Mouse (Mus musculus): ENCODE data around the gene Fcho2. TPM values are rescaled to one million over a fixed set of nuclear protein-coding genes. Genes with fewer than 3 reads are reported as not detected.

Fcho2 gene
- polyA plus RNA-seq, 1 experiment from 2014 or later = 23.0 TPM

GRCm38 (mm10) chr13:98791693-98792092, 23.6 kb downstream of the Fcho2 start:
- no peak overlapping the region for H3K4me2 ChIP-seq (ENCODE audit: low read length)
- H3K27me3 ChIP-seq (ENCODE audit: control insufficient read depth, insufficient read depth, low read depth, low read length) = no peaks in the 10 kb centered on the region
- no peak overlapping the region for H3K4me3 ChIP-seq (ENCODE audit: low read depth, low read length)
- no peaks in the 10 kb centered on the region for H3K4me1 ChIP-seq (ENCODE audit: control insufficient read depth, insufficient read depth, low read length)
- no peak for ATAC-seq
- H3K27ac ChIP-seq (ENCODE audit: low read length) = no peak overlapping the region
- 92% methylated on average over 1 of the region's 1 CpGs for WGBS
- no peak overlapping the region for H3K9ac ChIP-seq (ENCODE audit: low read depth, low read length)
- 0 out of 2 replicates have a peak, but pooled peaks cover 12% of the 10 kb centered on the region for H3K36me3 ChIP-seq (ENCODE audit: control insufficient read depth, insufficient read depth, low read length)
- H3K9me3 ChIP-seq (replicated peaks; ENCODE audit: control insufficient read depth, low read length, poor library complexity, severe bottlenecking) = no peaks in the 10 kb centered on the region

GRCm38 (mm10) chr13:98786970-98787685, 28.1 kb downstream of the Fcho2 start:
- Histone ChIP-seq H3K4me2 (ENCODE audit: low read length) (no peak overlapping the region), H3K9ac (ENCODE audit: low read depth, low read length) (no peak overlapping the region), H3K4me1 (ENCODE audit: control insufficient read depth, insufficient read depth, low read length) (no peaks in the 10 kb centered on the region), H3K36me3 (ENCODE audit: control insufficient read depth, insufficient read depth, low read length) (0 out of 2 replicates have a peak, but pooled peaks cover 2% of the 10 kb centered on the region), H3K27ac (ENCODE audit: low read length) (no peak overlapping the region), H3K4me3 (ENCODE audit: low read depth, low read length) (no peak overlapping the region), H3K27me3 (ENCODE audit: control insufficient read depth, insufficient read depth, low read depth, low read length) (no peaks in the 10 kb centered on the region), H3K9me3 (replicated peaks; ENCODE audit: control insufficient read depth, low read length, poor library complexity, severe bottlenecking) (no peaks in the 10 kb centered on the region)
- ATAC-seq = no peak
- 90% methylated on average over 5 of the region's 5 CpGs for WGBS

GRCm38 (mm10) chr13:98777959-98778358, 37.3 kb downstream of the Fcho2 start:
- Histone ChIP-seq H3K9me3 (replicated peaks; ENCODE audit: control insufficient read depth, low read length, poor library complexity, severe bottlenecking) (no peaks in the 10 kb centered on the region), H3K36me3 (ENCODE audit: control insufficient read depth, insufficient read depth, low read length) (peaks cover 3% of the 10 kb centered on the region; the same call in 1 of the 2 replicates), H3K27me3 (ENCODE audit: control insufficient read depth, insufficient read depth, low read depth, low read length) (no peaks in the 10 kb centered on the region), H3K9ac (ENCODE audit: low read depth, low read length) (no peak overlapping the region), H3K4me2 (ENCODE audit: low read length) (no peak overlapping the region), H3K4me3 (ENCODE audit: low read depth, low read length) (no peak overlapping the region), H3K4me1 (ENCODE audit: control insufficient read depth, insufficient read depth, low read length) (no peaks in the 10 kb centered on the region), H3K27ac (ENCODE audit: low read length) (no peak overlapping the region)
- ATAC-seq = no peak
- WGBS = 93% methylated on average over 3 of the region's 3 CpGs

GRCm38 (mm10) chr13:98771484-98771883, 43.8 kb downstream of the Fcho2 start:
- peaks cover 3% of the 10 kb centered on the region; the same call in 1 of the 2 replicates for H3K36me3 ChIP-seq (ENCODE audit: control insufficient read depth, insufficient read depth, low read length)
- WGBS = 69% methylated on average over 2 of the region's 2 CpGs
- no peaks in the 10 kb centered on the region for H3K27me3 ChIP-seq (ENCODE audit: control insufficient read depth, insufficient read depth, low read depth, low read length)
- no peaks in the 10 kb centered on the region for H3K9me3 ChIP-seq (replicated peaks; ENCODE audit: control insufficient read depth, low read length, poor library complexity, severe bottlenecking)
- ATAC-seq = no peak
- H3K27ac ChIP-seq (ENCODE audit: low read length) = no peak overlapping the region
- H3K4me1 ChIP-seq (ENCODE audit: control insufficient read depth, insufficient read depth, low read length) = 0 out of 2 replicates have a peak, but pooled peaks cover 3% of the 10 kb centered on the region
- H3K9ac ChIP-seq (ENCODE audit: low read depth, low read length) = no peak overlapping the region
- no peak overlapping the region for H3K4me3 ChIP-seq (ENCODE audit: low read depth, low read length)
- H3K4me2 ChIP-seq (ENCODE audit: low read length) = no peak overlapping the region

GRCm38 (mm10) chr13:98768329-98768728, 46.9 kb downstream of the Fcho2 start:
- Histone ChIP-seq H3K4me3 (ENCODE audit: low read depth, low read length) (no peak overlapping the region), H3K9me3 (replicated peaks; ENCODE audit: control insufficient read depth, low read length, poor library complexity, severe bottlenecking) (no peaks in the 10 kb centered on the region), H3K27ac (ENCODE audit: low read length) (no peak overlapping the region), H3K36me3 (ENCODE audit: control insufficient read depth, insufficient read depth, low read length) (no peaks in the 10 kb centered on the region), H3K27me3 (ENCODE audit: control insufficient read depth, insufficient read depth, low read depth, low read length) (no peaks in the 10 kb centered on the region), H3K4me1 (ENCODE audit: control insufficient read depth, insufficient read depth, low read length) (0 out of 2 replicates have a peak, but pooled peaks cover 3% of the 10 kb centered on the region), H3K4me2 (ENCODE audit: low read length) (no peak overlapping the region), H3K9ac (ENCODE audit: low read depth, low read length) (no peak overlapping the region)
- no peak for ATAC-seq
- WGBS = 36% methylated on average over 4 of the region's 4 CpGs

- H3K36me3 ChIP-seq (ENCODE audit: control insufficient read depth, insufficient read depth, low read length) = no peaks in the 10 kb centered on the region
- ATAC-seq = no peak
- H3K9me3 ChIP-seq (replicated peaks; ENCODE audit: control insufficient read depth, low read length, poor library complexity, severe bottlenecking) = no peaks in the 10 kb centered on the region
- H3K4me3 ChIP-seq (ENCODE audit: low read depth, low read length) = no peak overlapping the region
- no peaks in the 10 kb centered on the region for H3K27me3 ChIP-seq (ENCODE audit: control insufficient read depth, insufficient read depth, low read depth, low read length)
- H3K27ac ChIP-seq (ENCODE audit: low read length) = no peak overlapping the region
- H3K9ac ChIP-seq (ENCODE audit: low read depth, low read length) = no peak overlapping the region
- H3K4me1 ChIP-seq (ENCODE audit: control insufficient read depth, insufficient read depth, low read length) = no peaks in the 10 kb centered on the region
- no peak overlapping the region for H3K4me2 ChIP-seq (ENCODE audit: low read length)
Observed at GRCm38 (mm10) chr13:98761771-98762170, 53.5 kb downstream of the Fcho2 start.

GRCm38 (mm10) chr13:98755886-98756285, 59.4 kb downstream of the Fcho2 start:
- no peak overlapping the region for H3K27ac ChIP-seq (ENCODE audit: low read length)
- H3K4me3 ChIP-seq (ENCODE audit: low read depth, low read length) = no peak overlapping the region
- H3K9me3 ChIP-seq (replicated peaks; ENCODE audit: control insufficient read depth, low read length, poor library complexity, severe bottlenecking) = no peaks in the 10 kb centered on the region
- no peak for ATAC-seq
- no peak overlapping the region for H3K4me2 ChIP-seq (ENCODE audit: low read length)
- H3K9ac ChIP-seq (ENCODE audit: low read depth, low read length) = no peak overlapping the region
- 88% methylated on average over 1 of the region's 1 CpGs for WGBS
- H3K36me3 ChIP-seq (ENCODE audit: control insufficient read depth, insufficient read depth, low read length) = no peaks in the 10 kb centered on the region; the same call in 1 of the 2 replicates
- H3K4me1 ChIP-seq (ENCODE audit: control insufficient read depth, insufficient read depth, low read length) = no peaks in the 10 kb centered on the region
- no peaks in the 10 kb centered on the region for H3K27me3 ChIP-seq (ENCODE audit: control insufficient read depth, insufficient read depth, low read depth, low read length)

- Histone ChIP-seq H3K4me1 (ENCODE audit: control insufficient read depth, insufficient read depth, low read length) (no peaks in the 10 kb centered on the region), H3K4me3 (ENCODE audit: low read depth, low read length) (no peak overlapping the region), H3K9ac (ENCODE audit: low read depth, low read length) (no peak overlapping the region), H3K36me3 (ENCODE audit: control insufficient read depth, insufficient read depth, low read length) (peaks cover 20% of the 10 kb centered on the region), H3K9me3 (replicated peaks; ENCODE audit: control insufficient read depth, low read length, poor library complexity, severe bottlenecking) (no peaks in the 10 kb centered on the region), H3K4me2 (ENCODE audit: low read length) (no peak overlapping the region), H3K27ac (ENCODE audit: low read length) (no peak overlapping the region), H3K27me3 (ENCODE audit: control insufficient read depth, insufficient read depth, low read depth, low read length) (no peaks in the 10 kb centered on the region)
- 74% methylated on average over 1 of the region's 1 CpGs for WGBS
- no peak for ATAC-seq
Observed at GRCm38 (mm10) chr13:98744679-98745078, 70.6 kb downstream of the Fcho2 start.

GRCm38 (mm10) chr13:98743829-98744228, 71.4 kb downstream of the Fcho2 start:
- H3K9ac ChIP-seq (ENCODE audit: low read depth, low read length) = no peak overlapping the region
- no peaks in the 10 kb centered on the region for H3K27me3 ChIP-seq (ENCODE audit: control insufficient read depth, insufficient read depth, low read depth, low read length)
- H3K4me3 ChIP-seq (ENCODE audit: low read depth, low read length) = no peak overlapping the region
- ATAC-seq = no peak
- peaks cover 18% of the 10 kb centered on the region for H3K36me3 ChIP-seq (ENCODE audit: control insufficient read depth, insufficient read depth, low read length)
- H3K4me2 ChIP-seq (ENCODE audit: low read length) = no peak overlapping the region
- H3K4me1 ChIP-seq (ENCODE audit: control insufficient read depth, insufficient read depth, low read length) = no peaks in the 10 kb centered on the region
- no peak overlapping the region for H3K27ac ChIP-seq (ENCODE audit: low read length)
- no peaks in the 10 kb centered on the region for H3K9me3 ChIP-seq (replicated peaks; ENCODE audit: control insufficient read depth, low read length, poor library complexity, severe bottlenecking)

Measured in midbrain, embryonic 16.5 days (tissue).